Mouse (Mus musculus): ENCODE measurements at regions not wholly inside any gene's neighbourhood (a gene's known extent, or its start where the extent isn't known, plus 50 kb on each side); places are given as distances from the start of the nearest gene placed in this dataset.
"Not testable (repeated sequence)": the region's sequence is repeated elsewhere in the genome, so short reads cannot be mapped to it uniquely, and the experiment has no call there.

- intact Hi-C loops (cut with DNase I) = no loop called here
Measured at GRCm38 (mm10) chr11:91213104-91213503, 364.3 kb downstream of the Kif2b start.

GRCm38 (mm10) chr11:91206470-91206869 lies 370.9 kb downstream of the Kif2b start:
- Histone ChIP-seq H3K79me2 (replicated peaks; ENCODE audit: control insufficient read depth, insufficient read depth, low read length) (no peaks in the 10 kb centered on the region), H3K36me3 (ENCODE audit: control insufficient read depth, insufficient read depth, low read length) (no peaks in the 10 kb centered on the region), H3K4me1 (ENCODE audit: control insufficient read depth, insufficient read depth, low read length) (no peaks in the 10 kb centered on the region), H3K27ac (no peak overlapping the region), H3K9ac (ENCODE audit: low read depth, low read length) (no peak overlapping the region), H3K27me3 (ENCODE audit: control insufficient read depth, insufficient read depth, low read length) (no peaks in the 10 kb centered on the region), H3K4me3 (no peak overlapping the region)
- no peak for TF ChIP-seq POLR2A (IDR thresholded peaks at IDR 0.05; ENCODE audit: insufficient read depth, low read depth, low read length)
- intact Hi-C loops (cut with DNase I) = no loop called here
- no peak for DNase-seq
- 61% methylated on average over 7 of the region's 7 CpGs for WGBS

More at GRCm38 (mm10) chr11:91213104-91213503, 364.3 kb downstream of the Kif2b start:
- Histone ChIP-seq H3K79me2 (replicated peaks; ENCODE audit: control insufficient read depth, insufficient read depth, low read length) (no peaks in the 10 kb centered on the region), H3K27ac (no peak overlapping the region), H3K9ac (ENCODE audit: low read depth, low read length) (no peak overlapping the region), H3K36me3 (ENCODE audit: control insufficient read depth, insufficient read depth, low read length) (no peaks in the 10 kb centered on the region), H3K4me1 (ENCODE audit: control insufficient read depth, insufficient read depth, low read length) (no peaks in the 10 kb centered on the region), H3K4me3 (no peak overlapping the region), H3K27me3 (ENCODE audit: control insufficient read depth, insufficient read depth, low read length) (no peaks in the 10 kb centered on the region)
- DNase-seq = no peak
- 65% methylated on average over 2 of the region's 2 CpGs for WGBS
- TF ChIP-seq EP300 (IDR thresholded peaks at IDR 0.05; ENCODE audit: insufficient read depth, low read depth, low read length) (no peak), CTCF (IDR thresholded peaks at IDR 0.05) (no peak), POLR2A (IDR thresholded peaks at IDR 0.05; ENCODE audit: insufficient read depth, low read depth, low read length) (no peak)

DNA sequence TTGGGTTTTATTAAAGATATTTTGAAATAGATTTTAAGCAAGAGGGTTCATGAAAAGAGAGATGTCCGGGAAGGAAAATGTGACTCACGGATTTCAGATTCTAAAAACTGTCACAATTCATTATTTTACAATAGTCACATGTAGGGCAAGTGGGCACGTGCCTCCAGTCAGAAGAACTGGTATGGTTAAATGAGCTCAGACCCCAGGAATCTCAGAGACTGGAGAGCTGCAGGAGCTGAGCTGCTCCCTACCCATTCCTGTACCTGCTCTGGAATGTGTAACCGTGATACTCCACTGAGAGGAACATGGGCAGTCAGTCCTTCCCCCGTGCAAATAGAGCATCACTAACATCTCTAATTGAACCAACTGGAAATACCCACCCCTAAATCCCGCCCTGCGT lies 372.9 kb downstream of the Kif2b start:
- intact Hi-C loops (cut with DNase I) = no loop called here
- 53% methylated on average over 7 of the region's 7 CpGs for WGBS
- Histone ChIP-seq H3K4me3 (no peak overlapping the region), H3K79me2 (replicated peaks; ENCODE audit: control insufficient read depth, insufficient read depth, low read length) (no peaks in the 10 kb centered on the region), H3K4me1 (ENCODE audit: control insufficient read depth, insufficient read depth, low read length) (no peaks in the 10 kb centered on the region), H3K27ac (no peak overlapping the region), H3K9ac (ENCODE audit: low read depth, low read length) (no peak overlapping the region), H3K27me3 (ENCODE audit: control insufficient read depth, insufficient read depth, low read length) (no peaks in the 10 kb centered on the region), H3K36me3 (ENCODE audit: control insufficient read depth, insufficient read depth, low read length) (no peaks in the 10 kb centered on the region)
- DNase-seq = no peak
- TF ChIP-seq POLR2A (IDR thresholded peaks at IDR 0.05; ENCODE audit: insufficient read depth, low read depth, low read length) (no peak), EP300 (IDR thresholded peaks at IDR 0.05; ENCODE audit: insufficient read depth, low read depth, low read length) (no peak), CTCF (IDR thresholded peaks at IDR 0.05) (no peak)

DNA sequence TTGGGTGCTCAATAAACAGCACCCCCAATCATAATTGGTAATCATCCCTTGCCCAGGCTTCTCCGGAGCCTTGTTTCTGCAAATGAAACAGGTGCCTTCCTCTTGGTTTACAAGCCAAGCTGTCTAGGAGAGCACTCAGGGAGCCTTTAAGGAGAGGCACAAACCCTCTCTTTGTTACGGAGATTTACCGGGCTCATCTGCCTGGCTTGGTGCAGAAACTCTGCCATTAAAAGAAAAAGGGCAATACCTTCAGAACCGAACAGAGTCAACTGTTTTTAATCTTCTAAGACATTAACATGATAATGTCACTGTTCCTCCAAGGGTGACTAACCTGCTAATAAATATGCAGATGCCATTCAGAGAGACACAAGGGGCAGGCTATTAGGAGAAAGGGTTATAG lies 380.5 kb downstream of the Kif2b start:
- Histone ChIP-seq H3K79me2 (replicated peaks; ENCODE audit: control insufficient read depth, insufficient read depth, low read length) (no peaks in the 10 kb centered on the region), H3K9ac (ENCODE audit: low read depth, low read length) (no peak overlapping the region), H3K27ac (no peak overlapping the region), H3K4me1 (ENCODE audit: control insufficient read depth, insufficient read depth, low read length) (no peaks in the 10 kb centered on the region), H3K4me3 (no peak overlapping the region), H3K27me3 (ENCODE audit: control insufficient read depth, insufficient read depth, low read length) (no peaks in the 10 kb centered on the region), H3K36me3 (ENCODE audit: control insufficient read depth, insufficient read depth, low read length) (no peaks in the 10 kb centered on the region)
- no peak for TF ChIP-seq EP300 (IDR thresholded peaks at IDR 0.05; ENCODE audit: insufficient read depth, low read depth, low read length)
- no peak for TF ChIP-seq CTCF (IDR thresholded peaks at IDR 0.05)
- no peak for TF ChIP-seq POLR2A (IDR thresholded peaks at IDR 0.05; ENCODE audit: insufficient read depth, low read depth, low read length)
- no peak for DNase-seq
- intact Hi-C loops (cut with DNase I) = no loop called here
- WGBS = 39% methylated on average over 4 of the region's 4 CpGs

DNA sequence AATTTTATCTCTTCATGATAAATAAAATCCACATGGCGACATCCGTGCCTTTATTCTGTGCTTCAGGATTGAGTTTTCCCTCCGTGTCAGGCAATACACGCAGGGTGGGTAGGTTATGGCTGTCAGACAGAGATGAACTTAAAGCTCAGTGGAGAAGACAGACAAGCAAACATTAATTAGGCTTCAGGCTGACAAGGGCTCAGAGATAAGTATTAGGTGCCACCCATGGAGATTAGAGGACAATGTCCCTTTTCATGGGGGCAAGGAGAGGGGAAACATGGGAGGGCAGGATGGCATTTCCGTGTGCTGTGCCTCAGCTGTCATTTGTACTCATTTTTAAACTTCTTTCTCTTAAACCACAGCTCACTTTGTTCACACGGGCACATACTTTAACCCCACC lies 381.0 kb downstream of the Kif2b start:
- Histone ChIP-seq H3K27ac (no peak overlapping the region), H3K9ac (ENCODE audit: low read depth, low read length) (no peak overlapping the region), H3K79me2 (replicated peaks; ENCODE audit: control insufficient read depth, insufficient read depth, low read length) (no peaks in the 10 kb centered on the region), H3K27me3 (ENCODE audit: control insufficient read depth, insufficient read depth, low read length) (no peaks in the 10 kb centered on the region), H3K4me3 (no peak overlapping the region), H3K36me3 (ENCODE audit: control insufficient read depth, insufficient read depth, low read length) (no peaks in the 10 kb centered on the region), H3K4me1 (ENCODE audit: control insufficient read depth, insufficient read depth, low read length) (no peaks in the 10 kb centered on the region)
- intact Hi-C loops (cut with DNase I) = no loop called here
- no peak for DNase-seq
- no peak for TF ChIP-seq POLR2A (IDR thresholded peaks at IDR 0.05; ENCODE audit: insufficient read depth, low read depth, low read length)
- no peak for TF ChIP-seq CTCF (IDR thresholded peaks at IDR 0.05)
- no peak for TF ChIP-seq EP300 (IDR thresholded peaks at IDR 0.05; ENCODE audit: insufficient read depth, low read depth, low read length)
- WGBS = 35% methylated on average over 6 of the region's 6 CpGs

- H3K79me2 ChIP-seq (replicated peaks; ENCODE audit: control insufficient read depth, insufficient read depth, low read length); H3K27ac ChIP-seq; H3K9ac ChIP-seq (ENCODE audit: low read depth, low read length); DNase-seq; H3K4me3 ChIP-seq; intact Hi-C loops (cut with DNase I); H3K36me3 ChIP-seq (ENCODE audit: control insufficient read depth, insufficient read depth, low read length); H3K4me1 ChIP-seq (ENCODE audit: control insufficient read depth, insufficient read depth, low read length); H3K27me3 ChIP-seq (ENCODE audit: control insufficient read depth, insufficient read depth, low read length): not testable (repeated sequence)
- WGBS = 59% methylated on average over 2 of the region's 2 CpGs
Measured at GRCm38 (mm10) chr11:91167336-91167735, 410.0 kb downstream of the Kif2b start.

All from heart, adult 2 months (tissue).